Mouse (Mus musculus) macrophage (primary cell): ENCODE measurements around the gene Rora. TPM values are rescaled to one million over a fixed set of nuclear protein-coding genes. Genes with fewer than 3 reads are reported as not detected.

Source experiments
- H3K27ac ChIP-seq: fragments of 350-480 bp; formaldehyde crosslinking; 2 replicates; pipeline ENCODE4 v1.9.0; 2021
- H3K36me3 ChIP-seq: fragments of 350-480 bp; formaldehyde crosslinking; 2 replicates; pipeline ENCODE4 v1.9.0; 2021; ENCODE audit errors: inconsistent target
- H3K4me3 ChIP-seq: fragments of 350-480 bp; formaldehyde crosslinking; 2 replicates; pipeline ENCODE4 v1.9.0; 2021; ENCODE audit errors: inconsistent target
- H3K79me2 ChIP-seq: fragments of 350-480 bp; formaldehyde crosslinking; 2 replicates; pipeline ENCODE4 v1.9.0; 2021; ENCODE audit errors: inconsistent target
- WGBS: methylation state at CpG from one replicate; pipeline ENCODE4 v1.1.7; 2026; ENCODE audit warnings: inconsistent platforms; ENCODE audit not compliant: missing documents; 5-methylcytosine and 5-hydroxymethylcytosine counted together
- polyA plus RNA-seq: library from polyadenylated mRNA; stranded (reverse); fragments of 250-400 nt; gene quantifications from 3 replicates; pipeline ENCODE4 v1.2.4, GENCODE M21; 2018; ENCODE audit warnings: inconsistent platforms

Gene Rora
- polyA plus RNA-seq, 1 experiment from 2014 or later: 4.5 TPM

GRCm38 (mm10) chr9:69190726-69191125 is 537.1 kb downstream of the Rora start:
- WGBS: no CpG with 5 or more reads among the region's 1 CpGs
- H3K79me2 ChIP-seq: no peaks in the 10 kb centered on the region
- no peak overlapping the region for H3K4me3 ChIP-seq
- H3K27ac ChIP-seq: no peak overlapping the region
- H3K36me3 ChIP-seq: no peaks in the 10 kb centered on the region

- WGBS: 95% methylated on average over 8 of the region's 8 CpGs
- H3K36me3 ChIP-seq: no peaks in the 10 kb centered on the region
Measured at GRCm38 (mm10) chr9:69192446-69192845, 538.9 kb downstream of the Rora start.

GRCm38 (mm10) chr9:69194638-69195605 is 541.3 kb downstream of the Rora start:
- H3K4me3 ChIP-seq: no peak overlapping the region
- 33% methylated on average over 13 of the region's 13 CpGs for WGBS
- no peaks in the 10 kb centered on the region for H3K79me2 ChIP-seq
- H3K36me3 ChIP-seq: no peaks in the 10 kb centered on the region
- no peak overlapping the region for H3K27ac ChIP-seq

More at GRCm38 (mm10) chr9:69192446-69192845, 538.9 kb downstream of the Rora start:
- Histone ChIP-seq H3K79me2 (no peaks in the 10 kb centered on the region), H3K4me3 (no peak overlapping the region), H3K27ac (no peak overlapping the region)

GRCm38 (mm10) chr9:69213796-69214195 is 560.2 kb downstream of the Rora start:
- Histone ChIP-seq H3K27ac (no peak overlapping the region), H3K36me3 (no peaks in the 10 kb centered on the region), H3K79me2 (no peaks in the 10 kb centered on the region), H3K4me3 (no peak overlapping the region)
- WGBS: 90% methylated on average over 5 of the region's 5 CpGs

GRCm38 (mm10) chr9:69224841-69225240 is 571.3 kb downstream of the Rora start:
- H3K4me3 ChIP-seq: no peak overlapping the region
- no peaks in the 10 kb centered on the region for H3K36me3 ChIP-seq
- H3K79me2 ChIP-seq: no peaks in the 10 kb centered on the region
- no peak overlapping the region for H3K27ac ChIP-seq
- WGBS: 68% methylated on average over 3 of the region's 3 CpGs

GRCm38 (mm10) chr9:69226424-69226823 is 572.8 kb downstream of the Rora start:
- Histone ChIP-seq H3K4me3 (no peak overlapping the region), H3K79me2 (no peaks in the 10 kb centered on the region), H3K36me3 (no peaks in the 10 kb centered on the region), H3K27ac (no peak overlapping the region)
- 88% methylated on average over 3 of the region's 3 CpGs for WGBS

GRCm38 (mm10) chr9:69227806-69228205 is 574.2 kb downstream of the Rora start:
- Histone ChIP-seq H3K27ac (no peak overlapping the region), H3K79me2 (no peaks in the 10 kb centered on the region), H3K36me3 (no peaks in the 10 kb centered on the region), H3K4me3 (no peak overlapping the region)
- 91% methylated on average over 6 of the region's 6 CpGs for WGBS

GRCm38 (mm10) chr9:69229935-69230334 is 576.3 kb downstream of the Rora start:
- no peaks in the 10 kb centered on the region for H3K79me2 ChIP-seq
- 68% methylated on average over 7 of the region's 7 CpGs for WGBS
- H3K27ac ChIP-seq: no peak overlapping the region
- H3K36me3 ChIP-seq: no peaks in the 10 kb centered on the region
- no peak overlapping the region for H3K4me3 ChIP-seq

GRCm38 (mm10) chr9:69234526-69234925 is 580.9 kb downstream of the Rora start:
- 93% methylated on average over 7 of the region's 7 CpGs for WGBS
- H3K4me3 ChIP-seq: no peak overlapping the region

GRCm38 (mm10) chr9:69237316-69237715 is 583.7 kb downstream of the Rora start:
- WGBS: 34% methylated on average over 10 of the region's 10 CpGs
- Histone ChIP-seq H3K36me3 (no peaks in the 10 kb centered on the region), H3K4me3 (no peak overlapping the region), H3K79me2 (no peaks in the 10 kb centered on the region), H3K27ac (no peak overlapping the region)

More at GRCm38 (mm10) chr9:69234526-69234925, 580.9 kb downstream of the Rora start:
- no peaks in the 10 kb centered on the region for H3K36me3 ChIP-seq
- H3K27ac ChIP-seq: no peak overlapping the region
- H3K79me2 ChIP-seq: no peaks in the 10 kb centered on the region

- 86% methylated on average over 6 of the region's 6 CpGs for WGBS
- no peaks in the 10 kb centered on the region for H3K36me3 ChIP-seq
- no peak overlapping the region for H3K4me3 ChIP-seq
- H3K27ac ChIP-seq: no peak overlapping the region
- H3K79me2 ChIP-seq: no peaks in the 10 kb centered on the region
Measured at GRCm38 (mm10) chr9:69242538-69242937, 589.0 kb downstream of the Rora start.

GRCm38 (mm10) chr9:69243626-69244025 is 590.0 kb downstream of the Rora start:
- no peak overlapping the region for H3K4me3 ChIP-seq
- no peaks in the 10 kb centered on the region for H3K36me3 ChIP-seq
- WGBS: 83% methylated on average over 6 of the region's 6 CpGs

GRCm38 (mm10) chr9:69246225-69246624 is 592.6 kb downstream of the Rora start:
- H3K79me2 ChIP-seq: no peaks in the 10 kb centered on the region
- H3K27ac ChIP-seq: no peak overlapping the region
- WGBS: 87% methylated on average over 3 of the region's 3 CpGs
- H3K4me3 ChIP-seq: no peak overlapping the region
- no peaks in the 10 kb centered on the region for H3K36me3 ChIP-seq

More at GRCm38 (mm10) chr9:69243626-69244025, 590.0 kb downstream of the Rora start:
- no peaks in the 10 kb centered on the region for H3K79me2 ChIP-seq
- H3K27ac ChIP-seq: no peak overlapping the region

GRCm38 (mm10) chr9:69249586-69249985 is 596.0 kb downstream of the Rora start:
- Histone ChIP-seq H3K27ac (no peak overlapping the region), H3K36me3 (no peaks in the 10 kb centered on the region), H3K4me3 (no peak overlapping the region), H3K79me2 (no peaks in the 10 kb centered on the region)
- WGBS: 78% methylated on average over 3 of the region's 3 CpGs

- Histone ChIP-seq H3K36me3 (no peaks in the 10 kb centered on the region), H3K79me2 (no peaks in the 10 kb centered on the region), H3K4me3 (no peak overlapping the region), H3K27ac (no peak overlapping the region)
- WGBS: 95% methylated on average over 8 of the region's 8 CpGs
Measured at GRCm38 (mm10) chr9:69250326-69250725, 596.7 kb downstream of the Rora start.
